Mouse (Mus musculus) thymus, adult 2 months (tissue): Measurements from ENCODE around the gene Vkorc1l1.

Experiments
- CTCF ChIP-seq: fragments of 200-500 bp; IDR thresholded peaks from 2 replicates; pipeline ENCODE4 v1.5.1; 2012; ENCODE audit warnings: mild to moderate bottlenecking, control low read depth, low read length, moderate library complexity, borderline replicate concordance; ENCODE audit not compliant: control insufficient read depth, poor library complexity, insufficient read depth; ENCODE audit errors: extremely low read depth
- POLR2A ChIP-seq: fragments of 200-500 bp; IDR thresholded peaks from 2 replicates; pipeline ENCODE4 v1.6.1; 2012; ENCODE audit warnings: mild to moderate bottlenecking, low read length, control low read depth, moderate library complexity; ENCODE audit not compliant: control insufficient read depth, poor library complexity, insufficient read depth; ENCODE audit errors: extremely low read depth

GRCm38 (mm10) chr5:130019461-130019860 is 77.7 kb downstream of the Vkorc1l1 start:
- TF ChIP-seq CTCF (no peak), POLR2A (no peak)
